ENCODE assay signal across 8 mouse cellular contexts in the genomic region with DNA sequence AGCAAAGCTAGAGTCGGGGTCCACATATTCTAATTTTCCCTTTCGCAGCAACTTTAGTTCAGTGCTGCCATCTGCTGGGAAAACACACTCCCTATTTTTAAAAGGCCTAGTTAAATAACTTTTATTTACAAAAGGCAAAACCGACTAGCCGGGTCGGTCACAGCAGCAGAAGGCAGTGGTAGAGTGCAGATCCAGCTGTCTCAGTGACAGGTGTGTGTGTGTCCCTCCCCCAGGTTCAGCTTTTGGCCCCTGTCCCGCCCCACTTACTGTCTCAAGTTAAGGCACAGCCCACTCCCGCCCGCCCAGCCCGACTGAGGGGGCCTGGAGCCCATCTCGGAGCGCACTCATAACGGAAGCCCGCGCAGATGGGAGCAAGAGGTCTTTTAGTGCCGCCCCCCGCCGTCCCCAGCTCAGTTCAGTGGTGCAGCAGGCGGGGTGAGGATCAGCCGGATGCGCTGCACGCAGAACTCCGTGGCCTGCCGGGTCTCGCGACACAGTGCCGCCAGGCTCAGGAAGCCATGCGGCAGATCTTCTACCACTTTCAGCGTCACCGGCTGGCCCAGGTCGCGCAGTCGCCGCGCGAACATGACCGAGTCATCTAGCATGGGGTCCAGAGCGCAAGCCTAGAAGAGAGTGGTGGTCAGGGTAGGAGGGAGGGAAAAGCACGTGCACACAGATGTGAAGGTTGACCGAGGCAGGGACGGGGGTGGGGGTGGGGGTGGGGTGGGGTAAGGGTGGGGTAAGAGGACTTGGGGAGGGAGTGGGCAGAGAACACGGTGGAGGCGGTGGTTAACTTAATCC. TPM values are rescaled to one million over a fixed set of nuclear protein-coding genes. Genes with fewer than 3 reads are reported as not detected.
A peak's percentile ranks its signal among the peaks of the same experiment; 100 is the strongest.
DNase-seq lines count a peak whose midpoint lies in the region; ATAC-seq and TF ChIP-seq lines count a peak whose summit lies in the region.

No protein-coding gene starts in this region.

- peaks cover 19% of the 10 kb centered on the region; the same call in 1 of the 2 replicates for H3K36me3 ChIP-seq in embryonic facial prominence, embryonic 15.5 days
- H3K36me3 ChIP-seq in hindbrain, embryonic 12.5 days = peaks cover 23% of the 10 kb centered on the region
- peaks cover 14% of the 10 kb centered on the region; the same call in 1 of the 2 replicates for H3K36me3 ChIP-seq in liver, adult 2 months (ENCODE audit: control insufficient read depth, insufficient read depth, low read length)
- H3K36me3 ChIP-seq in midbrain, postnatal 0 days (ENCODE audit: insufficient read depth, low read length) = peaks cover 23% of the 10 kb centered on the region
- no peaks in the 10 kb centered on the region for H3K36me3 ChIP-seq in thymus, adult 2 months (ENCODE audit: control insufficient read depth, insufficient read depth, low read length)

- H3K27ac ChIP-seq in embryonic facial prominence, embryonic 15.5 days (replicated peaks) = peak overlapping the region; percentile 66; the same call in 1 of the 2 replicates
- no peak overlapping the region for H3K27ac ChIP-seq in hindbrain, embryonic 12.5 days
- 0 out of 2 replicates have a peak overlapping the region, but pooled peaks have one; percentile 5 for H3K27ac ChIP-seq in liver, adult 2 months (replicated peaks; ENCODE audit: insufficient read depth, low read depth, low read length)
- no peak overlapping the region for H3K27ac ChIP-seq in midbrain, postnatal 0 days (ENCODE audit: low read depth, low read length)
- peak overlapping the region; percentile 61 for H3K27ac ChIP-seq in thymus, adult 2 months (ENCODE audit: control insufficient read depth, insufficient read depth, low read length)

- 2% methylated on average over 42 of the region's 42 CpGs for WGBS in embryonic facial prominence, embryonic 15.5 days
- WGBS in hindbrain, embryonic 12.5 days = under 1% methylated on average over 42 of the region's 42 CpGs
- 60% methylated on average over 42 of the region's 42 CpGs for WGBS in liver, adult 2 months
- 6% methylated on average over 41 of the region's 42 CpGs for WGBS in midbrain, postnatal 0 days
- WGBS in thymus, adult 2 months = 1% methylated on average over 42 of the region's 42 CpGs

- H3K4me2 ChIP-seq in embryonic facial prominence, embryonic 15.5 days (replicated peaks) = peak overlapping the region; percentile 83
- peak overlapping the region; percentile 70 for H3K4me2 ChIP-seq in hindbrain, embryonic 12.5 days (replicated peaks)
- peak overlapping the region; percentile 43 for H3K4me2 ChIP-seq in midbrain, postnatal 0 days (ENCODE audit: low read depth, low read length, poor library complexity, severe bottlenecking)

- DNase-seq in adrenal gland, postnatal 10 days = peak; percentile 64
- no peak for DNase-seq in adrenal gland, postnatal 25 days
- peak; percentile 80 for DNase-seq in ZHBTc4 (ENCODE audit: low read depth, low spot score)
- DNase-seq in liver, adult 2 months (ENCODE audit: extremely low read depth, low read depth, low spot score) = no peak
- peak; percentile 85 for DNase-seq in midbrain, postnatal 0 days (ENCODE audit: low spot score)
- DNase-seq in thymus, adult 2 months = peak; percentile 88

- no peaks in the 10 kb centered on the region for H3K9me3 ChIP-seq in embryonic facial prominence, embryonic 15.5 days (replicated peaks)
- H3K9me3 ChIP-seq in hindbrain, embryonic 12.5 days (replicated peaks) = no peaks in the 10 kb centered on the region
- H3K9me3 ChIP-seq in midbrain, postnatal 0 days (ENCODE audit: low read length) = no peaks in the 10 kb centered on the region

- no peak for TF ChIP-seq POLR2A in liver, adult 2 months (IDR thresholded peaks at IDR 0.05; ENCODE audit: extremely low read depth, insufficient read depth, low read length)
- TF ChIP-seq POLR2A in thymus, adult 2 months (IDR thresholded peaks at IDR 0.05; ENCODE audit: control insufficient read depth, extremely low read depth, insufficient read depth, low read length, poor library complexity) = peak; percentile 69

- H3K27me3 ChIP-seq in embryonic facial prominence, embryonic 15.5 days = no peaks in the 10 kb centered on the region
- peaks cover 16% of the 10 kb centered on the region for H3K27me3 ChIP-seq in hindbrain, embryonic 12.5 days
- no peaks in the 10 kb centered on the region for H3K27me3 ChIP-seq in liver, adult 2 months (ENCODE audit: control insufficient read depth, insufficient read depth, low read length)
- no peaks in the 10 kb centered on the region for H3K27me3 ChIP-seq in midbrain, postnatal 0 days (ENCODE audit: insufficient read depth, low read length)
- H3K27me3 ChIP-seq in thymus, adult 2 months (ENCODE audit: control insufficient read depth, insufficient read depth, low read length) = no peaks in the 10 kb centered on the region

- TF ChIP-seq CTCF in liver, adult 2 months (IDR thresholded peaks at IDR 0.05; ENCODE audit: low read depth, low read length) = no peak; the same call in 1 of the 2 replicates
- TF ChIP-seq CTCF in midbrain, postnatal 0 days (IDR thresholded peaks at IDR 0.05) = peak; percentile 80
- no peak for TF ChIP-seq CTCF in thymus, adult 2 months (IDR thresholded peaks at IDR 0.05; ENCODE audit: borderline replicate concordance, control insufficient read depth, extremely low read depth, insufficient read depth, low read length, poor library complexity)

- ATAC-seq in embryonic facial prominence, embryonic 15.5 days (ENCODE audit: insufficient number of reproducible peaks, low FRiP score, low TSS enrichment, low read depth) = peak; percentile 71
- peak; percentile 46 for ATAC-seq in hindbrain, embryonic 12.5 days (ENCODE audit: low FRiP score)
- ATAC-seq in midbrain, postnatal 0 days (ENCODE audit: low FRiP score) = peak; percentile 21

- H3K79me2 ChIP-seq in liver, adult 2 months (ENCODE audit: control insufficient read depth, insufficient read depth, low read length) = no peaks in the 10 kb centered on the region

- peaks cover 24% of the 10 kb centered on the region for H3K4me1 ChIP-seq in embryonic facial prominence, embryonic 15.5 days
- H3K4me1 ChIP-seq in hindbrain, embryonic 12.5 days = peaks cover 20% of the 10 kb centered on the region
- peaks cover 2% of the 10 kb centered on the region; the same call in 1 of the 2 replicates for H3K4me1 ChIP-seq in liver, adult 2 months (ENCODE audit: control insufficient read depth, insufficient read depth, low read length)
- H3K4me1 ChIP-seq in midbrain, postnatal 0 days (ENCODE audit: insufficient read depth, low read length) = no peaks in the 10 kb centered on the region
- H3K4me1 ChIP-seq in thymus, adult 2 months (replicated peaks; ENCODE audit: control insufficient read depth, insufficient read depth, low read length) = peaks cover 16% of the 10 kb centered on the region

- H3K4me3 ChIP-seq in embryonic facial prominence, embryonic 15.5 days (replicated peaks) = peak overlapping the region; percentile 45
- peak overlapping the region; percentile 32 for H3K4me3 ChIP-seq in hindbrain, embryonic 12.5 days
- peak overlapping the region; percentile 50 for H3K4me3 ChIP-seq in liver, adult 2 months (ENCODE audit: insufficient read depth, low read depth, low read length)
- H3K4me3 ChIP-seq in midbrain, postnatal 0 days (ENCODE audit: low read depth, low read length) = peak overlapping the region; percentile 17; the same call in 1 of the 2 replicates
- H3K4me3 ChIP-seq in thymus, adult 2 months (ENCODE audit: control insufficient read depth, insufficient read depth, low read length) = peak overlapping the region; percentile 43

- peak overlapping the region; percentile 35; the same call in 1 of the 2 replicates for H3K9ac ChIP-seq in embryonic facial prominence, embryonic 15.5 days
- peak overlapping the region; percentile 64 for H3K9ac ChIP-seq in hindbrain, embryonic 12.5 days
- H3K9ac ChIP-seq in liver, adult 2 months (ENCODE audit: low read depth, low read length) = peak overlapping the region; percentile 53
- H3K9ac ChIP-seq in midbrain, postnatal 0 days (replicated peaks; ENCODE audit: low read length, poor library complexity, severe bottlenecking) = peak overlapping the region; percentile 19; the same call in 1 of the 2 replicates

RNA-seq across cellular contexts. Expression of a gene that starts 10.2 kb away (rescaled TPM):
- not detected for total RNA-seq in adrenal gland, postnatal 10 days (2021)
- total RNA-seq in adrenal gland, postnatal 25 days (2021) = not detected in 2 replicates
- 382 and 413 TPM in 2 replicates for polyA plus RNA-seq in embryonic facial prominence, embryonic 15.5 days (2015; fragmentation: Nextera tagmentation; extraction: Ambion mirVana)
- not detected in 2 replicates for polyA plus RNA-seq in hindbrain, embryonic 12.5 days (2016; fragmentation: Nextera tagmentation; extraction: Ambion mirVana)
- total RNA-seq in liver, adult 2 months (2014; rRNA removed) = not detected in 2 replicates
- polyA plus RNA-seq in liver, adult 2 months (2012; rRNA removed) = not detected in 2 replicates
- total RNA-seq in midbrain, postnatal 0 days (2014; rRNA removed) = not detected in 2 replicates
- not detected in 2 replicates for polyA plus RNA-seq in midbrain, postnatal 0 days (2015; fragmentation: Nextera tagmentation; extraction: Ambion mirVana)
- 13.4 and 20.6 TPM in 2 replicates for polyA plus RNA-seq in thymus, adult 2 months (2012; rRNA removed)

RNA-seq across cellular contexts. Expression of a gene that starts 18.8 kb away (rescaled TPM):
- total RNA-seq in adrenal gland, postnatal 10 days (2021) = 100 to 1,000 TPM; 391 to 441 TPM
- total RNA-seq in adrenal gland, postnatal 25 days (2021) = 295 and 303 TPM in 2 replicates
- 8.3 and 10.2 TPM in 2 replicates for polyA plus RNA-seq in embryonic facial prominence, embryonic 15.5 days (2015; fragmentation: Nextera tagmentation; extraction: Ambion mirVana)
- polyA plus RNA-seq in hindbrain, embryonic 12.5 days (2016; fragmentation: Nextera tagmentation; extraction: Ambion mirVana) = 7.8 and 9.4 TPM in 2 replicates
- 8.3 and 8.7 TPM in 2 replicates for total RNA-seq in liver, adult 2 months (2014; rRNA removed)
- 9.8 and 11.3 TPM in 2 replicates for polyA plus RNA-seq in liver, adult 2 months (2012; rRNA removed)
- 10.6 and 11.6 TPM in 2 replicates for total RNA-seq in midbrain, postnatal 0 days (2014; rRNA removed)
- polyA plus RNA-seq in midbrain, postnatal 0 days (2015; fragmentation: Nextera tagmentation; extraction: Ambion mirVana) = 6.9 and 7.6 TPM in 2 replicates
- 75.3 and 91.6 TPM in 2 replicates for polyA plus RNA-seq in thymus, adult 2 months (2012; rRNA removed)

RNA-seq across cellular contexts. Expression of a gene that starts 32.9 kb away (rescaled TPM):
- not detected for total RNA-seq in adrenal gland, postnatal 10 days (2021)
- not detected in 2 replicates for total RNA-seq in adrenal gland, postnatal 25 days (2021)
- 1.9 and 4.3 TPM in 2 replicates for polyA plus RNA-seq in embryonic facial prominence, embryonic 15.5 days (2015; fragmentation: Nextera tagmentation; extraction: Ambion mirVana)
- 0.30 and 0.43 TPM in 2 replicates for polyA plus RNA-seq in hindbrain, embryonic 12.5 days (2016; fragmentation: Nextera tagmentation; extraction: Ambion mirVana)
- total RNA-seq in liver, adult 2 months (2014; rRNA removed) = not detected in 2 replicates
- polyA plus RNA-seq in liver, adult 2 months (2012; rRNA removed) = not detected in 2 replicates
- not detected in 2 replicates for total RNA-seq in midbrain, postnatal 0 days (2014; rRNA removed)
- 0.38 and 0.57 TPM in 2 replicates for polyA plus RNA-seq in midbrain, postnatal 0 days (2015; fragmentation: Nextera tagmentation; extraction: Ambion mirVana)
- polyA plus RNA-seq in thymus, adult 2 months (2012; rRNA removed) = 0.56 and 1.2 TPM in 2 replicates

Comparison
In these comparisons a context has a peak if more than half of its experiments do, and no peak if none do; other contexts are left out.
1. DNase-seq: peak in adrenal gland, postnatal 10 days (single experiment), ZHBTc4 (single experiment), midbrain, postnatal 0 days (single experiment) and thymus, adult 2 months (single experiment); none in adrenal gland, postnatal 25 days (single experiment) and liver, adult 2 months (single experiment).
2. ATAC-seq: peak in every context shown above with its lines; median percentile 71 in embryonic facial prominence, embryonic 15.5 days; 46 in hindbrain, embryonic 12.5 days; 21 in midbrain, postnatal 0 days.
3. H3K27ac ChIP-seq: peak in embryonic facial prominence, embryonic 15.5 days (single experiment), liver, adult 2 months (single experiment) and thymus, adult 2 months (single experiment); none in hindbrain, embryonic 12.5 days (single experiment) and midbrain, postnatal 0 days (single experiment).
4. RNA of a gene that starts 10.2 kb away (polyA plus RNA-seq): 382 to 413 TPM in embryonic facial prominence, embryonic 15.5 days; 13.4 to 20.6 TPM in thymus, adult 2 months, not detected in midbrain, postnatal 0 days, not detected in hindbrain, embryonic 12.5 days and not detected in liver, adult 2 months; every median in the first group is over 10 times any median in the second.
5. Peak in every context shown above with its lines, with median percentiles within 50 percentile points of each other: H3K4me2 ChIP-seq, H3K4me3 ChIP-seq and H3K9ac ChIP-seq.